Mouse (Mus musculus) E14TG2a.4 (cell line): ENCODE measurements around the gene Pafah1b1.

Experiments used
- H3K27me3 ChIP-seq: 2 replicates; pipeline ENCODE4 v1.6.1; 2014; ENCODE audit warnings: low read length, control low read depth; ENCODE audit not compliant: insufficient read depth
- H3K36me3 ChIP-seq: 2 replicates; pipeline ENCODE4 v1.6.1; 2014; ENCODE audit warnings: low read length, control low read depth; ENCODE audit not compliant: insufficient read depth
- H3K4me1 ChIP-seq: replicated peaks from 2 replicates; pipeline ENCODE4 v1.6.1; 2014; ENCODE audit warnings: low read depth, low read length, control low read depth
- H3K4me3 ChIP-seq: replicated peaks from 2 replicates; pipeline ENCODE4 v1.5.1; 2014; ENCODE audit warnings: mild to moderate bottlenecking, low read length
- H3K9me3 ChIP-seq: 2 replicates; pipeline ENCODE4 v1.6.1; 2014; ENCODE audit warnings: low read length, control low read depth
- CTCF ChIP-seq: conservative IDR thresholded peaks from 2 replicates; pipeline ENCODE4 v1.5.1; 2014; ENCODE audit warnings: low read length
- NANOG ChIP-seq: IDR thresholded peaks from 2 replicates; pipeline ENCODE4 v1.6.1; 2014; ENCODE audit warnings: borderline replicate concordance, low read length, mixed read lengths
- POU5F1 ChIP-seq: IDR thresholded peaks from 2 replicates; pipeline ENCODE4 v1.6.1; 2014; ENCODE audit warnings: low read length, borderline replicate concordance

Pafah1b1 gene

DNA sequence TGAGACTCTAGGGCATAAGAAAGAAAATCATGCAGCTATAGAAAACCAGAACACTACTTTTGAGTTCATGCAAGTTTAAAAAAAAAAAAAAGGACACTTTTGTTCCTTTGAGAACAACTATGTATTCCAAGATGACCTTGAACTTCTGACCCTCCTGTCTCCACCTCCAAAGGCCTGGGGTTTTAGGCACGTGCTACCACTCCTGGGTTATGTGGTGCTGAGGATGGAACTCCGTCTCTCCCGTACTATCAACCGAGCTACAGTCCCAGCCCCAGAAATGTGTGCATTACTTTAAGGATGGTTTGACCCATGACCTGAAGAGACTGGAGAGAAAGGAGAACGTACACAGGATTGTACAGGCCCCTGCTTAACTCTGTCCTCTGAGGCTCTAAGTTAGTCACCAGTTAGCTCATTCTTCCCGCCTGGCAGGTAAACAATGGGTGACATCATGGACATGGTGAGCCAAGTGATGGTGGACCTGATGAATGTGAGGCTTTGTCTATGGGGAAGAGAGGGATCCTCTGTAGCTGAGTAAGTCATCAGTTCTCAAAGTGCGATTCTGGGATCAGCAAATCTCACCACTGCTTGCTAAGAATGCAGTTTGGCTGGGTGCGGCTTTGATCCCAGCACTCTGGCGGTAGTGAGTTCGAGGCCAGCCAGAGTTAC, 39.6 kb upstream of the Pafah1b1 start:
- Histone ChIP-seq H3K36me3 (no peaks in the 10 kb centered on the region), H3K4me1 (peaks cover 65% of the 10 kb centered on the region), H3K4me3 (no peak overlapping the region; the same call in 1 of the 2 replicates), H3K9me3 (no peaks in the 10 kb centered on the region), H3K27me3 (no peaks in the 10 kb centered on the region)
- TF ChIP-seq POU5F1 (no peak), CTCF (no peak), NANOG (no peak; the same call in 1 of the 2 replicates)

DNA sequence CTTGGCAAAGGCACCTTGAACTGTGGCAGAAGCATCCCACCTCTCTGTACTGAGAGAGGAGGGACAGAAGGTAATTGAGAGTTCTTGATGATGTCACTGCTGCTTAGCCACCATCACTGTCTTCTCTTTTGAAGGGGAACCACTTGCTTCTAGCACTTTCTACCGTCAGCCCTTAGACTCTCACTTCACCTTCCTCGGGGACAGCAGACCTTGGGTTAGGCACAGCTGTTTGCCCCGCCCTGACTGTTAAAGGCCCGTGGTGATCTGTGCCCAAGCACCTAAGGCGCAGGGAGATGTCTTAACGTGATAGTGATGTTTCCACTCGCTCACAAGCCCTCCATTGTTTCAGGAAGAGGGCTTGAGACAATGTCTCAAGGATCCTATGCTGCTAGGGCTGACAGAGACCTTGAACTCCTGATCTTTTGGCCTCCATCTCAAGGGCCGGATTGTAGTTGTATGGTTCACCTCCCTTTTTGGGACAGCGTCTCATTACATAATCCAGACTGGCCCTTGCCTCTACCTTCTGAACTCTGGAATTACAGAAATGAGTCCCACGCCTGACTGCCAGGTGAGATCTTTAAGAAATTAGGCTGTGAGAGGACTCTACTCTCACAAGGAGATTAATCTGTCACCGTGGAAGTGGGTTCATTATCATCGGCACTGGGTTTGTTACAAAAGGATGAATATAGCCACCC, 36.7 kb upstream of the Pafah1b1 start:
- Histone ChIP-seq H3K36me3 (no peaks in the 10 kb centered on the region), H3K9me3 (no peaks in the 10 kb centered on the region), H3K27me3 (no peaks in the 10 kb centered on the region), H3K4me3 (peak overlapping the region; percentile 8; the same call in 1 of the 2 replicates), H3K4me1 (peaks cover 57% of the 10 kb centered on the region)
- TF ChIP-seq POU5F1 (no peak), CTCF (no peak), NANOG (no peak)

DNA sequence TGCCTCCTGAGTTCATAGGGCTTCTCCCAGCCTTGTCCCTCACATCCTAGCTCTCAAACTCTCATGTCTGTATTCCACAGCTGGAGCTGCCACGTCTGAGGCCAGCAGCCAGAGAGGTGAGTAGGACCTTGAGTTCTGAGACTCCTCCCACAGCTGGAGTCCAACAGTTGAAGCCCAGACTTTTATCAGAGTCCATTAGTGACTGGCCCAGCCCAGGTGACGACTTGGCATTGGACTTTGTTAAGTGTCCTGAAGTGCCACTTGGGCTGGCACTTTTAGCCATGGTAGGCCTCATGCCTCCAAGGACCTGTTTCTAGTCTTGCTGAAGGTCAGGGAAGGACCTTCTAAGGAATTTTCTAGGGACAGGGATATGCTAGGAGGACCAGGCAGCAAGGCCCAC, 32.2 kb upstream of the Pafah1b1 start:
- no peaks in the 10 kb centered on the region for H3K27me3 ChIP-seq
- H3K4me1 ChIP-seq = peaks cover 31% of the 10 kb centered on the region
- H3K9me3 ChIP-seq = no peaks in the 10 kb centered on the region
- TF ChIP-seq CTCF = no peak
- no peak for TF ChIP-seq NANOG
- TF ChIP-seq POU5F1 = no peak
- H3K4me3 ChIP-seq = no peak overlapping the region
- H3K36me3 ChIP-seq = no peaks in the 10 kb centered on the region

DNA sequence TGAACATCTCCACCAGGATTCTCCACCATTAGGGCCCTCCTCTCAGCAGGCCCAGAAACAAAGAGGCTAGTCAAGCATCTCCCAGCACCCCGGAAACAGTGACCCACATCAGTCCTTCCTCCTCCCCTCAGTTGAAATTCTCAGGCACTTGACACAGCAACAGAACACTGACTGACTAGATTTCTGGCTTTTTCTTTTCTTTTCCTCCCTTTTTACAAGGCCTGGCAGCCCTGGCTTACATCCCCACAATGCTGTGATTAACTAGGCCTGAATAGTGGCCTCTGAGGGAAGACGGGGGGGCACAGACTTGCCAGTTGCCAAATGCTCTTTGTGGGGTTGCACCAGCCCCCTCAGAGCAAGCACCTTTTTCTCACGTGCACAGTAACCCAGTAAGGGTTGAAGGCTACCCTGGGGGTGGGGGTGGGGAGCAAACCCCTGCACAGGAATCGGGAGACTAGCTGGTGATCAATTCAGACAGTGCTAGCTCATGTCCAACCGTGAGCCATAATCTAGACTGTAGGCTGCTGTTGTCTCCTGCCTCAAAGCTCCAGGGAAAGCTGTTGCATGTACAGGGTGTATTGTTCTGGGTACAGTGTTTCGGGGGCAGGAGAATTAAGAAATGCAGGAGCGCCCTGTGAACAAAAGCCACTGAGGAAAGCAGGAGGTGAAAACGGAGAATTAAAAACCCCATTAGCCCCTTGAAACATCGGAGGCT, 27.0 kb upstream of the Pafah1b1 start:
- Histone ChIP-seq H3K36me3 (no peaks in the 10 kb centered on the region), H3K4me1 (peaks cover 38% of the 10 kb centered on the region), H3K4me3 (no peak overlapping the region), H3K9me3 (no peaks in the 10 kb centered on the region), H3K27me3 (no peaks in the 10 kb centered on the region)
- TF ChIP-seq CTCF (no peak), NANOG (no peak), POU5F1 (no peak)

DNA sequence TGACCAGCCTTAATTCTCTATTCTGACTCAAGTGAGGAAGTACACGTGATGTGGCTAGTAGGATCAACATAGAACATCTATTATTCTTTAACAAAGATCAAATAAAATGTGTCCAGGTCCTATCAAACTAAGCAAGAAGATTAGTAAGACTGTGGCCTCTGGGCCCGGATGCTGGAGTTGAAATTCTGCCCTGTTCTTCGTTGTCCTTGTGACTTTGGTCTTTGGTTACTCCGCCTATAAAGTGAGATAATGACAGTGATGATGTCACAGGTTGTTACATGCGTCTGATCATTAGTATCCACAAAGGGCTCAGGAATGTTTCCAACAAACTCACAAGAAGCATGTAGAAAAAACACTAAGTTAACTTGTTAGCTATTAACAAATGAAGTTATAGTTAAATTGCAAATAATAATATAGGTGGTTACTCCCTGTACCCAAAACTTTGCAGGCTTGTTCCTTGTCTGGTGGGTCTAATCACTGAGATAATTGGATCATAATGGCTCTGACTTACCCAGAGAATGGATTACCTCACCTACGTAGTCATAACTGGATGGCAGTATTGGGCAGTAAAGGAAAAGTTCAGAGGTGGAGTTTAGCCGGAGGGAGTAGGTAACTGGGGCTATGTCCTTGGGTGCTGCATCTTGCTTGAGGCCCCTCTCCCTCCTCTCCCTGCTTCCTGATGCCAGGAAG, 26.3 kb upstream of the Pafah1b1 start:
- Histone ChIP-seq H3K27me3 (no peaks in the 10 kb centered on the region), H3K9me3 (no peaks in the 10 kb centered on the region), H3K36me3 (no peaks in the 10 kb centered on the region), H3K4me1 (peaks cover 36% of the 10 kb centered on the region), H3K4me3 (no peak overlapping the region)
- TF ChIP-seq CTCF (no peak), POU5F1 (no peak), NANOG (no peak)

DNA sequence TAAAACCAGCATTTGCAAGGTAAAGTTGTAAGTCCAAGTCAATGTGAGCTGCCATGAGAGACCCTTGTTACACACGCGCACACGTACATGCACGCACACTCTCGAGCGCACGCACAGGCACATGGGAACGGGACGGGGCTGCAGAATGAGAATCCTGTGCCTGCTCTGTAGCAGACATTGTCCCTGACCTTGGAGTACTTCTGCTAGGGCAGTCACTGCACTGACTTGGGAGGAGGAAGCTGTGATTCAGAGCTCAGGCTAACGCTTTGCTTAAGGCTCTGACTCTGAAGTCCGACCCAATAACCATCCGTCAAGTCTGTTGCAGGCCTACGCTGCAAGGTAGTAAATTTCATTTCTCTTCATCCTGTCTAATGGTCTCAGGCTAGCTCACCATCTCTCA, 24.8 kb upstream of the Pafah1b1 start:
- no peaks in the 10 kb centered on the region for H3K36me3 ChIP-seq
- H3K9me3 ChIP-seq = no peaks in the 10 kb centered on the region
- H3K4me3 ChIP-seq = no peak overlapping the region
- H3K27me3 ChIP-seq = no peaks in the 10 kb centered on the region
- no peak for TF ChIP-seq NANOG
- no peak for TF ChIP-seq POU5F1
- no peak for TF ChIP-seq CTCF
- peaks cover 36% of the 10 kb centered on the region for H3K4me1 ChIP-seq

DNA sequence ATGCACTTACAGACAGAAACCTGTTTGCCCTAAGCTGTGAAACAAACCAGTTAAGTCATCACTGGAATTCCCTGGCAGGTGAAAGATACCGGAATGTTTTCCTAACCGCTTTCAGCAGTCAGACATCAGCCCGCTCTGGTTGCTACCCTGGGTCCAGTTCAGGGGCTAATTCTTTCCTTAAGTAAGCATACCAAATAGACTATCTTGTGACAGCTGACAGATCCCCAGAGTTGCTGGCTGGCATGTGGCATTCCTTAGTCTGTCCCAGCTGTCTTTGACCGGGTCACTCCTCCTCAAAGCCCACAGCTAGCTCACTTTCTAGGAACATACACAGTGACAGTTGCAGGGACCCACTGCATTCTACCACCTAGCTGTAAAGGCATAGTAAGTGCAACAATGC, 23.6 kb upstream of the Pafah1b1 start:
- Histone ChIP-seq H3K27me3 (no peaks in the 10 kb centered on the region), H3K36me3 (no peaks in the 10 kb centered on the region), H3K4me1 (peaks cover 36% of the 10 kb centered on the region), H3K9me3 (no peaks in the 10 kb centered on the region), H3K4me3 (no peak overlapping the region)
- TF ChIP-seq CTCF (no peak), POU5F1 (no peak), NANOG (no peak)

DNA sequence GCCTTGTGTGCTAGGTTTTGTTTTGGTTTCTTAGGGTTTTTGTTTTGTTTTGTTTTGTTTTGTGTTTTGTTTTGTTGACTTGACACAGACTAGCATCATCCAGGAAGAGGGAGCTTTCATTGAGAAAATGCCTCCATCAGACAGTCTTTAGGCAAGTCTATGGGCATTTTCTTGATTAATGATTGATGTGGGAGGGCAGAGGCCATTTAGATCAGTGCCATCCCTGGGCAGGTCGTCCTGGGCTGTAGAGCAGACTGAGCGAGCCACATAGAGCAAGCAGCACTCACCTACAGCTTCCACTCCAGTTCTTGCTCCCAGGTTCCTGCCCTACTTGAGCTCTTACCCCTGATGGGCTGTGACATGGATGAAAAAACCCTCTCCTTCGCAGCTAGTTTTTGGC, 13.4 kb upstream of the Pafah1b1 start:
- Histone ChIP-seq H3K4me3 (no peak overlapping the region), H3K27me3 (no peaks in the 10 kb centered on the region), H3K36me3 (no peaks in the 10 kb centered on the region), H3K9me3 (no peaks in the 10 kb centered on the region), H3K4me1 (peaks cover 10% of the 10 kb centered on the region)
- no peak for TF ChIP-seq NANOG
